Mouse (Mus musculus): ENCODE measurements around the gene Slc30a7. TPM values are rescaled to one million over a fixed set of nuclear protein-coding genes. Genes with fewer than 3 reads are reported as not detected.
"Not testable (repeated sequence)": the region's sequence is repeated elsewhere in the genome, so short reads cannot be mapped to it uniquely, and the experiment has no call there.

The Slc30a7 gene
- polyA plus RNA-seq, 1 experiment from 2014 or later, result 37.0 TPM

DNA sequence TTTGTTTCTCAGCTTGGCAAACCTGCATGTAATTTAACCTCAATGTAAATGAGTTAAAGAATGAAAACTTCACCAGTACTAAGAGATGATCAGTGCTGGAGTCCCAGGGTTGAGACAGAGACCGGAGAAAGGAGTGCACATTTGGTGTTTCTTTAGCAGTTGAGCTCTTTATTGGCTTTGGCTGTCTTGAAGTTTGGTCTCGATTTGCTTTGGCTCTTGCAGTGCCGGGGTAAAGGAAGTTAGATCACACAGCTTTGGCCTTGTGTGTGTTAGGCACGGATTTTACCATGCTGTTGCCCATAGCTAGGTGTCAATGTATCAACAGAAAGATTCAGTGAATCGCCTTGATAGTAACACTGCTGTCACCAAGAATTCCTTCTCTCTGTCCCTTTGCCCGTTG, 75.5 kb downstream of the Slc30a7 start:
- Histone ChIP-seq H3K36me3 (ENCODE audit: control insufficient read depth, insufficient read depth, low read length) (peaks cover 4% of the 10 kb centered on the region; the same call in 1 of the 2 replicates), H3K4me3 (ENCODE audit: low read depth, low read length) (no peak overlapping the region), H3K4me1 (ENCODE audit: control insufficient read depth, insufficient read depth, low read length) (no peaks in the 10 kb centered on the region), H3K9ac (replicated peaks; ENCODE audit: low read depth, low read length) (no peak overlapping the region), H3K27ac (ENCODE audit: low read length) (no peak overlapping the region), H3K4me2 (replicated peaks; ENCODE audit: low read depth, low read length) (no peak overlapping the region), H3K9me3 (ENCODE audit: control insufficient read depth, low read depth, low read length) (no peaks in the 10 kb centered on the region), H3K27me3 (ENCODE audit: control insufficient read depth, insufficient read depth, low read length) (no peaks in the 10 kb centered on the region)
- no peak for ATAC-seq (ENCODE audit: insufficient number of reproducible peaks, insufficient read depth, low FRiP score, low read depth)
- WGBS, result 90% methylated on average over 6 of the region's 6 CpGs

DNA sequence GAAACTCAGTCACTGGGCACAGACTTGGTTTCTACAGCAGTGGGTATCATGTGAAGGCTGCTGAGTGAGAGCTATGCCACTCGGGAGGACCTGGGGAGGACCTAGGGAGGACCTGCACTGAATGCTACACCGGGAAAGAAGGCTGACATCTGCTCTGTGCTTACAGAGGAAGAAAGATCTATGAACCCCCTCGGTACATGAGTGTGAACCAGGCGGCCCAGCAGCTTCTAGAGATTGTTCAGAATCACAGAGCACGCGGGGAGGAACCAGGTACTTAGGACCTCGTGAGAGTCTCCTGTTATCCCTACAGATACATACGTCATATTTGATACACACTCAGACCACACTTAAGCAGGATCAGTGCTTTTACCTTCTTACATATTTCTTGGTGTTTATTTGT, 80.7 kb downstream of the Slc30a7 start:
- no peak overlapping the region for H3K27ac ChIP-seq (ENCODE audit: low read length)
- H3K36me3 ChIP-seq (ENCODE audit: control insufficient read depth, insufficient read depth, low read length), result peaks cover 7% of the 10 kb centered on the region; the same call in 1 of the 2 replicates
- 89% methylated on average over 8 of the region's 8 CpGs for WGBS
- no peak overlapping the region for H3K9ac ChIP-seq (replicated peaks; ENCODE audit: low read depth, low read length)
- H3K4me2 ChIP-seq (replicated peaks; ENCODE audit: low read depth, low read length), result no peak overlapping the region
- no peaks in the 10 kb centered on the region for H3K4me1 ChIP-seq (ENCODE audit: control insufficient read depth, insufficient read depth, low read length)
- H3K9me3 ChIP-seq (ENCODE audit: control insufficient read depth, low read depth, low read length), result no peaks in the 10 kb centered on the region
- no peak overlapping the region for H3K4me3 ChIP-seq (ENCODE audit: low read depth, low read length)
- no peak for ATAC-seq (ENCODE audit: insufficient number of reproducible peaks, insufficient read depth, low FRiP score, low read depth)
- H3K27me3 ChIP-seq (ENCODE audit: control insufficient read depth, insufficient read depth, low read length), result no peaks in the 10 kb centered on the region

DNA sequence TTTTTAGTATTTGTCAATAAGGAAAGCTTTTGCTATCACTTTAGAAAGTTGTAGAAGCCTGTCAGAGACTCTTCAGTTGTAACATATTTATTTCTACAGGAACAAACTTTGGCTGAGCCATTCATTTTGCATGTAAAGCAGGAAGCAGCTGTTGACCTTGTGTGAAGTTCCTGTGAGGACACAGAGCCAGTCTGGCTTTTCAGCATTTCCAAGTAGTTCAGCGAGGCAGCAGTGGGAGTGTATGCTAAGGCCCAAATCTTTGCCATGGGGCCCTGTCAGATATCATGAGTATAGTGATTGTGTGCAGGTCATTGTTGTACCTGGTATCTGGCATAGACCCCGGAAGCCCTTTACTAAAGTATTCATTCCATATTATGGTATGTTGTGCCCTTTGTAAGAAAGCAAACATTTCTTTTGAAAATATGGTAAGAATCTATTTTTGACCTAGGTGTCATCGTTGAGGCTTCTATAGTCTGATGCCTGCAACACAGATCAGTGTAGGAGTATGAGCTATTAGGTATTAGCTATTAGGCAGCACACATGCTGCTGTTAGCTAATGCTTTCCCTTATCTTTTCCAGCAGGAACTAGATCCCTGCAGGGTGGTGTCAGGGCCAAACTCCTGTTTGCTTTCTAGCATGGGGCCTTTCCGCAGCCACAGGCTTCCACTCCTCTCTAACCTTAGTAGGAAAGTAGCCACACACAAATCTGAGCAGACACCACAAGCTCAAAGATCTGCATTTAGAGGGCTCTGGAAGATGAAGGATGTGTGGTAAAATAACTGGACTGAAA, 82.6 kb downstream of the Slc30a7 start:
- Histone ChIP-seq H3K9me3 (ENCODE audit: control insufficient read depth, low read depth, low read length) (no peaks in the 10 kb centered on the region), H3K4me1 (ENCODE audit: control insufficient read depth, insufficient read depth, low read length) (no peaks in the 10 kb centered on the region), H3K9ac (replicated peaks; ENCODE audit: low read depth, low read length) (no peak overlapping the region), H3K27me3 (ENCODE audit: control insufficient read depth, insufficient read depth, low read length) (no peaks in the 10 kb centered on the region), H3K4me3 (ENCODE audit: low read depth, low read length) (no peak overlapping the region), H3K4me2 (replicated peaks; ENCODE audit: low read depth, low read length) (no peak overlapping the region), H3K36me3 (ENCODE audit: control insufficient read depth, insufficient read depth, low read length) (peaks cover 3% of the 10 kb centered on the region; the same call in 1 of the 2 replicates), H3K27ac (ENCODE audit: low read length) (no peak overlapping the region)
- 84% methylated on average over 4 of the region's 4 CpGs for WGBS
- ATAC-seq (ENCODE audit: insufficient number of reproducible peaks, insufficient read depth, low FRiP score, low read depth), result peak; percentile 71; the same call in 1 of the 2 replicates

DNA sequence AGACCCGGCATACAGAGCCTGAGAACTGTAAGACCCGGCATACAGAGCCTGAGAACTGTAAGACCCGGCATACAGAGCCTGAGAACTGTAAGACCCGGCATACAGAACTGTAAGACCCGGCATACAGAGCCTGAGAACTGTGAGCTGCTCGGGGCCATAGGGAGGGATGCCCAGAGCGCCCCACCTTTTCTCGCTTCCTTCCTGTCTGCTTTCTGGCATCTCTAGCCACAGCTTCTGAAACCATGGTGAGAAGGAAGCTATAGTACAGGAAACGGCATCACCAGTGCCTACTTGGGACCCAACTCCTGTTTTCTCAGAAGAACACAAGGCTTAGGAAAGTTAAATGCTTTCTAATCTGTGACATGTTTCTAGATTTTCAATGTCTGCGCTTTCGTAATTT, 99.8 kb downstream of the Slc30a7 start:
- not testable (repeated sequence) for H3K27me3 ChIP-seq (ENCODE audit: control insufficient read depth, insufficient read depth, low read length); H3K4me2 ChIP-seq (replicated peaks; ENCODE audit: low read depth, low read length); ATAC-seq (ENCODE audit: insufficient number of reproducible peaks, insufficient read depth, low FRiP score, low read depth); H3K36me3 ChIP-seq (ENCODE audit: control insufficient read depth, insufficient read depth, low read length); H3K4me3 ChIP-seq (ENCODE audit: low read depth, low read length); H3K9ac ChIP-seq (replicated peaks; ENCODE audit: low read depth, low read length); H3K4me1 ChIP-seq (ENCODE audit: control insufficient read depth, insufficient read depth, low read length); H3K27ac ChIP-seq (ENCODE audit: low read length); H3K9me3 ChIP-seq (ENCODE audit: control insufficient read depth, low read depth, low read length)
- 96% methylated on average over 10 of the region's 11 CpGs for WGBS

DNA sequence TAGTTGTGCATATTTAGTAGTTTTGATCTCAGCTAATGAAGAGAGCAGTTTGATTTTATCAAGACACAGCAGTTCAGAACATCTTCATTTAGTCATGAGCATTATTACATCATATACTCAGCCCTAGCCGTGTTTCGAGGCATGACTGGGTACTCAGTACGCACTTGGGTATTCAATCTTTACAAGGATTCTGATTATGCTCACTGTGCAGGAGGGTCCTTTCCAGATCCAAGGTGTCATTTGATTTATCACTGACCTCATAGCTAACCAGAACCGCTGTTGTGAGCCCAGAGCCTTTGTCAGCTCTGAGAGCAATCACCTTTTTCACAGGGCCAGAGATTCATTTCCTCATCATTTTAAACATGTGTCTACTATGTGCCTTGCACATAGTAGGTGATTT, 101.6 kb downstream of the Slc30a7 start:
- H3K4me3 ChIP-seq (ENCODE audit: low read depth, low read length), result no peak overlapping the region
- peaks cover 4% of the 10 kb centered on the region; the same call in 1 of the 2 replicates for H3K36me3 ChIP-seq (ENCODE audit: control insufficient read depth, insufficient read depth, low read length)
- H3K4me2 ChIP-seq (replicated peaks; ENCODE audit: low read depth, low read length), result no peak overlapping the region
- no peaks in the 10 kb centered on the region for H3K4me1 ChIP-seq (ENCODE audit: control insufficient read depth, insufficient read depth, low read length)
- ATAC-seq (ENCODE audit: insufficient number of reproducible peaks, insufficient read depth, low FRiP score, low read depth), result no peak
- WGBS, result 92% methylated on average over 4 of the region's 4 CpGs
- H3K27me3 ChIP-seq (ENCODE audit: control insufficient read depth, insufficient read depth, low read length), result no peaks in the 10 kb centered on the region
- no peak overlapping the region for H3K9ac ChIP-seq (replicated peaks; ENCODE audit: low read depth, low read length)
- H3K27ac ChIP-seq (ENCODE audit: low read length), result no peak overlapping the region
- no peaks in the 10 kb centered on the region for H3K9me3 ChIP-seq (ENCODE audit: control insufficient read depth, low read depth, low read length)

DNA sequence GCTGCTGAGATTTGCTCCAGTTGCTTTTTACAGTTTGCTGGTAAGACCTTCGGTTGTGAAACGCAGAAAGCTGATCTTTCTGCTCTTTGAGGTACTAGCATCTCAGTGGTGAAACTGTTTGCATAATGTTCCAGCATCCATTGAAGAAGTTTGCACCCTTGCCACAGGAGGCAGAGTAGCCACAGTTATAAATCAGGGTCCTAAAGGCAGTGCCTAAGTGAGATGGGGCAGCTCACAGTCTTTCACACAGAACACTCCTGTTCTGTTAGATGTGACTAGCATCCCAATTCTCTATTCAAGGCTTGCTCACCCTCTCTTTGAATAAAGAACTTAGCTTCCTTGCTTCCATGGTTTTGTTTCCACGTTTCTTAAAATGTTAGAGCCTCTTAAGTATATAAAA, 102.1 kb downstream of the Slc30a7 start:
- no peak for ATAC-seq (ENCODE audit: insufficient number of reproducible peaks, insufficient read depth, low FRiP score, low read depth)

DNA sequence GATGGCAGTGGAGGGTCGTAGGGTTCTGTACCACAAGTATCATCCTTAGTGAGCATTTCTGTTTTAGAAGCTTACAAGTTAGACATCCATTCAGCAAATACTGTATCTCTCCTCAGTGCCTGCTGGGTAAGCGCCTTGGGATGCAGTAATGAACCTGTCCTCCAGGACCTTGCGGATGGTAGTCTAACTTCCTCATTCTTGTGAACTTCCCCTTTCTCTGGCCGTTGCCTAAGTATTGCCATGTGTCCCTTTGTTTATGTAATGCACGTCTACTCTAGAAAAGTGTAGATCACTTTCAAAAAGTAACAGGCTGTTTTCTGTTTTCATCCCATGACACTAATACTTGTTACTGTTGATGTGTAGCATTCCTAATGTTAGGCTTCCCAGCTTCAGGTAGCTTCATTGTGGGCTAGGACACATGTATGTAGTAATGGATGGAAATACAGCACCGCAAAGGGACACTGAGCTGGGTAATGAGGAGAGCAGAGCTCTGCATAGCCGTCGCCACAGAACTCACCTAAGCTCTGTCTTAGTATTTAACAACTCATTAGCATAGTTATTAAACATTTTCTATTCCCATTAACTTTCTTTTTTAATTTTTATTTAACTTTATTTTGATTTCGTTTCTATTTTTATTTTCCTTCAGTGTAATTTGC, 104.8 kb downstream of the Slc30a7 start:
- no peaks in the 10 kb centered on the region for H3K27me3 ChIP-seq (ENCODE audit: control insufficient read depth, insufficient read depth, low read length)
- no peaks in the 10 kb centered on the region for H3K9me3 ChIP-seq (ENCODE audit: control insufficient read depth, low read depth, low read length)
- H3K27ac ChIP-seq (ENCODE audit: low read length), result no peak overlapping the region
- H3K4me2 ChIP-seq (replicated peaks; ENCODE audit: low read depth, low read length), result no peak overlapping the region
- no peak overlapping the region for H3K9ac ChIP-seq (replicated peaks; ENCODE audit: low read depth, low read length)
- no peak overlapping the region for H3K4me3 ChIP-seq (ENCODE audit: low read depth, low read length)
- peaks cover 4% of the 10 kb centered on the region; the same call in 1 of the 2 replicates for H3K36me3 ChIP-seq (ENCODE audit: control insufficient read depth, insufficient read depth, low read length)
- WGBS, result 86% methylated on average over 9 of the region's 9 CpGs
- no peak for ATAC-seq (ENCODE audit: insufficient number of reproducible peaks, insufficient read depth, low FRiP score, low read depth)
- no peaks in the 10 kb centered on the region for H3K4me1 ChIP-seq (ENCODE audit: control insufficient read depth, insufficient read depth, low read length)

More for the DNA sequence above, 102.1 kb downstream of the Slc30a7 start:
- Histone ChIP-seq H3K4me2 (replicated peaks; ENCODE audit: low read depth, low read length) (no peak overlapping the region), H3K9ac (replicated peaks; ENCODE audit: low read depth, low read length) (no peak overlapping the region), H3K4me1 (ENCODE audit: control insufficient read depth, insufficient read depth, low read length) (no peaks in the 10 kb centered on the region), H3K27me3 (ENCODE audit: control insufficient read depth, insufficient read depth, low read length) (no peaks in the 10 kb centered on the region), H3K9me3 (ENCODE audit: control insufficient read depth, low read depth, low read length) (no peaks in the 10 kb centered on the region), H3K36me3 (ENCODE audit: control insufficient read depth, insufficient read depth, low read length) (peaks cover 4% of the 10 kb centered on the region; the same call in 1 of the 2 replicates), H3K4me3 (ENCODE audit: low read depth, low read length) (no peak overlapping the region), H3K27ac (ENCODE audit: low read length) (no peak overlapping the region)
- 91% methylated on average over 3 of the region's 3 CpGs for WGBS

DNA sequence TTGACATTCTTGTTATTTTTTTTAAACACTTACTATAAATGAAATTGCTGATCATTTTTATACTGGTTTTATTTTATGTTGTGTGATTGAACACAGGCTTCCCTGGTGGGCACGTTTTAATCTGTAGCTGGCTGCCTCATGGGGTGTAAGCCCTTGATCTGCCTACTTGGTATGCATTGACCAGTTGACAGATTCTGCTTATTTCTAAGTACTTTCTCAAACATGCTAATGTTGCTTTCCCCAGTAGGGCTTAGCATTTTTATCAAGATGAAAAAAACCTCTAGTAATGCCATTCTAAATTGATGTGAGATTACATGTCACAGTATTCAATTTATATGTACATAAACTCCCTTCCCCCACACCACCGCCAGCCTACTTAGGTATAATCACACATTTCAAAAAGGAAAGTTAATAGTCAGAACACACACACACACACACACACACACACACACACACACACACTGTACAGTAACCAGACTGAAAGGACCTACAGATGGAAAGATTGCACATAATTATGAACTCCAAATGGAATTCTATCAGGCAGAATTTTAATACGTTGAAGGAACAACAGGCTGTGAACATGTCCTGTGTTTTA, 108.8 kb downstream of the Slc30a7 start:
- Histone ChIP-seq H3K27me3 (ENCODE audit: control insufficient read depth, insufficient read depth, low read length) (no peaks in the 10 kb centered on the region), H3K9ac (replicated peaks; ENCODE audit: low read depth, low read length) (no peak overlapping the region), H3K9me3 (ENCODE audit: control insufficient read depth, low read depth, low read length) (no peaks in the 10 kb centered on the region), H3K36me3 (ENCODE audit: control insufficient read depth, insufficient read depth, low read length) (peaks cover 4% of the 10 kb centered on the region; the same call in 1 of the 2 replicates), H3K4me2 (replicated peaks; ENCODE audit: low read depth, low read length) (no peak overlapping the region), H3K4me1 (ENCODE audit: control insufficient read depth, insufficient read depth, low read length) (no peaks in the 10 kb centered on the region), H3K4me3 (ENCODE audit: low read depth, low read length) (no peak overlapping the region), H3K27ac (ENCODE audit: low read length) (no peak overlapping the region)
- 86% methylated on average over 3 of the region's 3 CpGs for WGBS
- ATAC-seq (ENCODE audit: insufficient number of reproducible peaks, insufficient read depth, low FRiP score, low read depth), result no peak
